Mouse (Mus musculus): ENCODE measurements around the gene Klk1b16. TPM values are rescaled to one million over a fixed set of nuclear protein-coding genes. Genes with fewer than 3 reads are reported as not detected.

Klk1b16 gene
- not detected for polyA plus RNA-seq (2017; shearing (Covaris generic))

DNA sequence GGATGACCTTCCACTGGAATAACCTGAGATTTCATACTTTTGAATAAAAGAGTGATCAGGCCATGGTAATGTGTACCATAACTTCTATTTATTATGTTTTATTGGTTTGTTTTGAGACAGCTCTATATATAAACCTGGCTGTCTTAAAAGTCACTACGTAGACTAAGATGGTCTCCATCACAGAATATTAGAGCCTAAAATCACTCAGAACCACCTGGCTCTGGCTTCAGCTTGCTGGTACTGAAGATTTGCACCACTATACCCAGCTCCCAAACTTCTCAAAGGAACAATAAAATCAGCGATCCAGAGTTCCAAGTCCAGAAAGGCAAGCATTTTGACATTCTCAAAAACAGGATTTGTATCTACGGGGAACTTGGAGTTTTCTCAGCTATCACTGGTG lies at the start of gene Klk1b16:
Klk1b16 (plus strand) TSS at position 301 of the 400 bp plus-strand sequence.

DNA sequence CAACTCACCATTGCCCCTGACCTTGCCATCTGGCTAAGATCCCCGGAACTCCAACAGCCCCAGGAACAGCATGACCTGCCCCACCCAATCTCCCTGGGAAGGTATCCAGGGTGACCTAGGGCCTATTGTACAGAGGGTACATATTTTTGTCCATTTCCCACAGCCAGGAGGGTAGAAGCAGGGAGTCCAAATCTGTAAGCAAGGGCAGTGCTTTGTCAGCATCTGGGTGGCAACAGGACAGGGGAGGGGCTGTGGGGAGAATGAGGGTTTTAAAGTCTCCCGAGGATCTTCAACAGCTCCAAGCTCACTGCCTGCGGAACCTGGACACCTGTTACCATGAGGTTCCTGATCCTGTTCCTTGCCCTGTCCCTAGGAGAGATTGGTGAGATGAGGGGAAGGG lies 34.5 kb upstream of the Klk1b16 start, which contains the start of gene Klk1b21:
Klk1b21 (plus strand) TSS at position 301 of the 400 bp plus-strand sequence.

DNA sequence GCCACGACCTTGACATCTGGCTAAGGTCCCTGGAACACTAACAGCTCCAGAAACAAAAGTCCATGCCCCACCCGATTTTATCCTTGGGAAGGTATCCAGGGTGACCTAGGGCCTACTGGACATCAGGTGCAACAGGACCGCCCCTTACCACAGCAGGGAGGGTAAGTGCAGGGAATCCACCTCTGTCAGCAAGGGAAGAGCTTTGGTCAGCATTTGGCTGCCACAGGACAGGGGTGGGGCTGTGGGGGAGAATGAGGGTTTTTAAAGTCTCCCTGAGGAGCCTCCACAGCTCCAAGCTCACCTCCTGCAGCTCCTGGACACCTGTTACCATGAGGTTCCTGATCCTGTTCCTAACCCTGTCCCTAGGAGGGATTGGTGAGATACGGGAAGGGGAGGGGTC lies 24.2 kb upstream of the Klk1b16 start, which contains the start of gene Klk1b22:
Klk1b22 (plus strand) TSS at position 301 of the 400 bp plus-strand sequence.

DNA sequence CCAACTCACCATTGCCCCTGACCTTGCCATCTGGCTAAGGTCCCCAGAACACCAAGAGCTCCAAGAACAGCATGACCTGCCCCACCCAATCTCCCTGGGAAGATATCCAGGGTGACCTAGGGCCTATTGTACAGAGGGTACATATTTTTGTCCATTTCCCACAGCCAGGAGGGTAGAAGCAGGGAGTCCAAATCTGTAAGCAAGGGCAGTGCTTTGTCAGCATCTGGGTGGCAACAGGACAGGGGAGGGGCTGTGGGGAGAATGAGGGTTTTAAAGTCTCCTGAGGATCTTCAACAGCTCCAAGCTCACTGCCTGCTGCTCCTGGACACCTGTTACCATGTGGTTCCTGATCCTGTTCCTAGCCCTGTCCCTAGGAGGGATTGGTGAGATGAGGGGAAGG lies 51.4 kb downstream of the Klk1b16 start, which contains the start of gene Klk1b24:
Klk1b24 (plus strand) TSS at position 301 of the 400 bp plus-strand sequence.

Other genes with a start within 250 kb of the Klk1b16 start
- not detected for gene Klk15, start 203.0 kb upstream of the Klk1b16 start, polyA plus RNA-seq (2017; shearing (Covaris generic))
- gene Klk1b8, start 186.1 kb upstream of the Klk1b16 start, polyA plus RNA-seq (2017; shearing (Covaris generic)) = not detected
- not detected for gene Klk1b1, start 170.0 kb upstream of the Klk1b16 start, polyA plus RNA-seq (2017; shearing (Covaris generic))
- gene Klk1b9, start 160.7 kb upstream of the Klk1b16 start, polyA plus RNA-seq (2017; shearing (Covaris generic)) = not detected
- not detected for gene Klk1b11, start 140.9 kb upstream of the Klk1b16 start, polyA plus RNA-seq (2017; shearing (Covaris generic))
- gene Klk1b26, start 124.6 kb upstream of the Klk1b16 start, polyA plus RNA-seq (2017; shearing (Covaris generic)) = not detected
- not detected for gene Klk1b27, start 84.5 kb upstream of the Klk1b16 start, polyA plus RNA-seq (2017; shearing (Covaris generic))
- not detected for gene Klk1b21, start 34.4 kb upstream of the Klk1b16 start, polyA plus RNA-seq (2017; shearing (Covaris generic))
- not detected for gene Klk1b22, start 24.1 kb upstream of the Klk1b16 start, polyA plus RNA-seq (2017; shearing (Covaris generic))
- gene Klk1b24, start 51.5 kb downstream of the Klk1b16 start, polyA plus RNA-seq (2017; shearing (Covaris generic)) = not detected
- gene Klk1b3, start 61.4 kb downstream of the Klk1b16 start, polyA plus RNA-seq (2017; shearing (Covaris generic)) = not detected
- not detected for gene Klk1b4, start 70.7 kb downstream of the Klk1b16 start, polyA plus RNA-seq (2017; shearing (Covaris generic))
- gene Klk1b5, start 79.2 kb downstream of the Klk1b16 start, polyA plus RNA-seq (2017; shearing (Covaris generic)) = not detected
- not detected for gene Klk1, start 88.6 kb downstream of the Klk1b16 start, polyA plus RNA-seq (2017; shearing (Covaris generic))
- gene Gm36864, start 99.4 kb downstream of the Klk1b16 start, polyA plus RNA-seq (2017; shearing (Covaris generic)) = not detected
- 1.1 TPM for gene 1700028J19Rik, start 109.9 kb downstream of the Klk1b16 start, polyA plus RNA-seq (2017; shearing (Covaris generic))
- gene 2410002F23Rik, start 110.0 kb downstream of the Klk1b16 start, polyA plus RNA-seq (2017; shearing (Covaris generic)) = 266 TPM
- gene Acp4, start 120.6 kb downstream of the Klk1b16 start, polyA plus RNA-seq (2017; shearing (Covaris generic)) = not detected
- gene Gm15517, start 124.7 kb downstream of the Klk1b16 start, polyA plus RNA-seq (2017; shearing (Covaris generic)) = not detected
- 0.46 TPM for gene Clec11a, start 170.1 kb downstream of the Klk1b16 start, polyA plus RNA-seq (2017; shearing (Covaris generic))
- 0.09 TPM for gene Shank1, start 173.5 kb downstream of the Klk1b16 start, polyA plus RNA-seq (2017; shearing (Covaris generic))
- 0.49 TPM for gene Syt3, start 247.3 kb downstream of the Klk1b16 start, polyA plus RNA-seq (2017; shearing (Covaris generic))
- 0.66 TPM for gene 1700008O03Rik, start 249.1 kb downstream of the Klk1b16 start, polyA plus RNA-seq (2017; shearing (Covaris generic))